Mouse (Mus musculus) heart, postnatal 0 days (tissue): ENCODE measurements around the gene Napsa.

Experiments
- CTCF ChIP-seq: IDR thresholded peaks from 2 replicates; pipeline ENCODE4 v1.5.1; 2016; ENCODE audit warnings: antibody characterized with exemption, control low read depth, low read depth
- EP300 ChIP-seq: IDR thresholded peaks from 2 replicates; pipeline ENCODE4 v1.6.1; 2016; ENCODE audit warnings: antibody characterized with exemption, low read depth

DNA sequence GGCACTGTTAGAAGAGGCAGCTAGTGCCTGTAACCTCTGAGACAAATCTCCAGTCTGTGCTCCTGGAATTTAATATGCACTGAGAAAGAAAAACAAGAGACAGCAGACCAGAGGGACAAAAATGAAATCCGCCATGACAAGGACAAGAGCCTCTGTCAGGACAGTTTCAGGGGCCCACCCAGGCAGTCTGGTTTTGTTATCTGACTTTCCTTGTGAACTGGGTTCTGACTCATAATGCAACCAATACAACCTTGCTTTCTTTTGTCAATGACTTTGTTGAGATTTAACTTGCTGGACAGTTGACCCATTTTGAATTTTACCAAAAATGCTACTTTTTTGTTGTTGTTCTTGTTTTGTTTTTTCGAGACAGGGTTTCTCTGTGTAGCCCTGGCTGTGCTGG is 14.6 kb upstream of the Napsa start:
- TF ChIP-seq EP300 (no peak), CTCF (no peak)
